Mouse (Mus musculus): ENCODE results near the gene Ace3.

Ace3 gene

DNA sequence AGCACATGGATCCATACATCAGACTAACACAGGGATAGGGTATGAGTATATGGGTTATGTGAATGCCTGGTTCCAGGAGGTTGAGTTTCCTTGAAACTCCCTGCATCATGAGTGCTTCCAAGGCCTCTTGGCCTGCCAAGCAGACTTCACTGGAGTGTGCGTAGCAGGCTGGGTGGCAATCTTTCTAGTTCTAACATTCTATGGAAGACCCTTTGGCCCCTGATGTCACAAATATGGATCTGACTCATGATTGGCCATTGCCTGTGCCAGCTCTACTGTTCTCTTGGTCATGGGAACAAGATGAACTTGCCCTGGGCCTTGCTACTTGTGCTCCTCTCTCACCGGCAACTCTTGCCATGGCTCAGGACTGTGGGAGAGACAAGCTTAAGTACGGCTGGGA is at the start of gene Ace3:
Gene Ace3, plus strand, starts transcription at position 301 of the 400 bp plus-strand sequence.
- no peak for DNase-seq (ENCODE audit: low read depth)

DNA sequence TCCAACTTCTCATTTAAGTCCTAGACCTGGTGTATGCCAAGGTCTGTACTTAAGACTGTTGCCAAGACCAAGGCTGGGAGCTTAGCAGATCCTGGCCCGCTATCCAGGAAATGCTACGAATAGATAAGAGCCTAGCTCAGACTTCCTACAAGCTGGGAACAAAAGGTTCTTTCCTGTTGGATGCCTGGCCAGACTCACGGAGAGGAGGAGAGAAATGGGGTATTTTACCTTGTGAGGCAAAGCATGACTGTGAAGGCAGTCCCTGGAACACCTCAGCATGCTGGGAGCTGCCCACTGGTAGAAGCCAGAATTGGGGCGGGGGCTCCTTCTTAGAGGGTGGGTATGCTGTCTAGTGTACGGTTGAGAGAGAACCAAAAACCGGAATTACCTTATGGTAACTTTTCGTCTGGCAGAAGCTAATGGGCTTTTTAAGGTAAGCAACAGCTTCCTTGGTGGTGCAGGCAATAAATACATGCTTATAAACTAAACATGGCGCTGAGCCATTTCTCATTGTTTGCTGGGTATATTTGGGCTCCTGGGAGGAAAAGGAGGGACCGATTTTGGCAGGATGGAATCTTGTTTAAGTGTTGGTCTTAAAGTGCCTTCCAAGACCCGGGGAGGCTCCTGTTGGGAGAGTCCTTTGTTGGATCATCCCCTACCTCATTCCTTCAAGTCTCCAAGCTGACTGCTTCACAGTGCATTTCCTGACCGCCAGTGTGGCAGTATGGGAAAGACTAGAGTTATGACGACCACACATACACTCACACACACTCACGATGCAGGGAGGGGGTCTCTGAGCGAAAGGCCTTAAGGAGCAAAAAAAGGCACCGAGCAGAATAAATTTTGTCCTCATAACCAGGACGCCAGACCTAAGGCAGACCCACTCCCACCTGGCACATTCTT is 49.5 kb upstream of the Ace3 start:
- DNase-seq (ENCODE audit: low read depth), result no peak

GRCm38 (mm10) chr11:105946694-105947154 is 47.8 kb upstream of the Ace3 start:
- peak; percentile 46 for DNase-seq (ENCODE audit: low read depth)

GRCm38 (mm10) chr11:105948255-105948654 is 46.2 kb upstream of the Ace3 start:
- DNase-seq (ENCODE audit: low read depth), result no peak

- DNase-seq (ENCODE audit: low read depth), result no peak
Observed at GRCm38 (mm10) chr11:105950519-105950918, 44.0 kb upstream of the Ace3 start.

DNA sequence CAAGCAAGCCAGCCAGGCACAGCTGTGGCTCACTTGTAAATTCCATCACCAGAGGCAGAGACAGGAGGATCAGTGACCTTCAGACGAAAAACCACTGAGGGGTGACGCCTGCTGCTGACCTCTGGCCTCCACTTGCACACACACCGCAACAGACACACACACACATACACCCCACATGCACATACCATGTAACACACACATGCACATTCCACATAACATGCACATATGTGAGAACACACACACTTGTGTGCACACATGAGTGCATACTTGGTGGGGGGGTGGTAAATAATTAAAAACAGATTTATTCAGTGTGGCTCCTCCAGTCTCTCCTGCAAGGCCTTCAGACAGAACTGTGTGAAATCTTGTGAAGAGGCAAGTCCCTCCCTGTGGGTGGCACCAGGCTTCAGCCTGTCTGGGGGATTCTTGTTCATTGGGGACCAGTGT is 42.9 kb upstream of the Ace3 start:
- no peak for DNase-seq (ENCODE audit: low read depth)

DNA sequence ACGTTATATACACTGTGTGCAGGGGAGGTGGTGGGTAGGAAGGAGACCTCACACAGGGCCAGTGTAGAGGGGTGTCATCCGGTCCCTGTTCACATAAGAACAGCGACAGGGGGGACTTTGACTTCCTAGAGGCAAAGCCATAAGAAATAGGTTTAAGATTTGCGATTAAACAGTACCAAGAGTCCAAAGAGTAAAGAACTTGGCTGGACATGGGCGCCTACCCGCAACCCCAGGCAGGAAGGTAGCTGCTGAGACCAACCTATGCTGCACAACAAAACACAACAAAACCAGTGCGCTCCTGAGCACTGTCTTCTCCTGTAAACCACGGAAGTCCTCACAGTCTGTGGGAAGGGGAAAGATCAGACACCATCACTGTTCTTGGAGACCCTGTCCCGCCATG is 42.4 kb upstream of the Ace3 start:
- DNase-seq (ENCODE audit: low read depth), result no peak

- no peak for DNase-seq (ENCODE audit: low read depth)
Observed at GRCm38 (mm10) chr11:105952911-105953386, 41.5 kb upstream of the Ace3 start, which contains the start of gene Cyb561. Gene Cyb561 (minus strand): TSS chr11:105953336.

DNA sequence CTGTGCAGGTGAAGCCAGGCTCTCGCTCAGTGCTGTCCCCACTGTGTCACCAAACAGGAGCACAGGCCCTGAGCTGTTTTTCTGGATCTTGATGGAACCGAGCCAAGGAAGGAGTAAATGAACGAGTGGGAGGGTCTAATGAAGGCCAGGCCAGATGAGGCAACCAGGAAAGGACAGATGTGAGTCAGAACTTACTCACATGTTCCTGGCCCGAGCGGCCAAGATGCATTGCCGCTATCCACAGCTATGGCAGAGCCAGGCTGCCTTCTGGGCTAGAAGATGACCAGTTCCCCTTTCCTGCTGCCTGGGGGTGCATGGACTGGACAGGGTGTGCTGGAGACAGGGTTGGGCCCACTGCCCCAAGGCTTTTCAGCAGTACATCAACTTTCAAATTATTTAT is 41.1 kb upstream of the Ace3 start:
- DNase-seq (ENCODE audit: low read depth), result no peak

DNA sequence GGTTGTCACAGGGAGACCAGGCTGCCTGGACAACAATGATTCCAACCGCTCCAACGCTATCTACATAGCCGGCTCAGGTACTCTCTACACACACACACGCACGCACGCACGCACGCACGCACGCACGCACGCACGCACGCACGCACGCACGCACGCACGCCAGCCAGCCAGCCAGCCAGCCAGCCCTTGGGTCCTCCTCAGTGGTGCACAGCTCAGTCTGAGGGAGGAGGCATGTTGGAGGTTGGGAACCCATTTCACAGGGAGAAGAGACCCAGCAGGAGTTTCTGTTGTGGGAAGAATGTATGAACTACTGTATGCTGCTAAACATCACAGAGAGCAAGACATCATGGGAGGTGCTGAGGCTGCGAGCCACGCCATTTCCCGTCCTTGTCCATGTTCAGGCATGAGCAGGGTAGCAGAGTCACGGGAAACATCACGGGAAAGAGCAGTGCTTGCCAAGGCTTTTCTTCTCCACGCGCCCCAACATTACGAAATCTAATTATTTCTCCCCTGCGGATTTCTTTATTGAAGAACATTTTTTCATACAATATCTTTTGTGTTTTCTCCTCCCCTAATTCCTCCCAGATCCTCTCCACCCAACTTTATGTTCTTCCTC is 38.6 kb upstream of the Ace3 start:
- no peak for DNase-seq (ENCODE audit: low read depth)

DNA sequence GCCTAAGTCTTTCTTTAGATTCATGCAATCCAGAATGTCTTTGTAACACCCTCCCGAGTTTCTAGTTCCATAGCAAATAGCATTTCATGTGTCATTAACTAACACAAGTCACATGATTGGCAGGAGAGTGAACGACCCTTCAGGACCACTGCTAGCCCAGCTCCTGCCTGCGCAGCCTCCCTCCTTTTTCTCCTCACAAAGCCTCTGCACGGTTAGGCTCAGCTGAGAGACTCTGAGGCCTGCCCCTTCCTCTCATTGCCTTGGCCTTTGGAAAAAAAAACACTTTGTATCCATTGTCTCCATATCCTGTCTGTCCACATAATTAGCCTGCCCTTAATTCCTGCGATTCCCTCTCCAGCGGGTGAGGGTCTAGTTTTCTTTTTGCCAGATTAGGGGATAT is 37.0 kb upstream of the Ace3 start:
- no peak for DNase-seq (ENCODE audit: low read depth)

- DNase-seq (ENCODE audit: low read depth), result no peak
Observed at GRCm38 (mm10) chr11:105958566-105958965, 35.9 kb upstream of the Ace3 start.

- DNase-seq (ENCODE audit: low read depth), result no peak
Observed at GRCm38 (mm10) chr11:105959355-105959754, 35.1 kb upstream of the Ace3 start.

- DNase-seq (ENCODE audit: low read depth), result no peak
Observed at GRCm38 (mm10) chr11:105964691-105965090, 29.8 kb upstream of the Ace3 start.

- DNase-seq (ENCODE audit: low read depth), result no peak
Observed at GRCm38 (mm10) chr11:105966288-105966687, 28.2 kb upstream of the Ace3 start.

DNA sequence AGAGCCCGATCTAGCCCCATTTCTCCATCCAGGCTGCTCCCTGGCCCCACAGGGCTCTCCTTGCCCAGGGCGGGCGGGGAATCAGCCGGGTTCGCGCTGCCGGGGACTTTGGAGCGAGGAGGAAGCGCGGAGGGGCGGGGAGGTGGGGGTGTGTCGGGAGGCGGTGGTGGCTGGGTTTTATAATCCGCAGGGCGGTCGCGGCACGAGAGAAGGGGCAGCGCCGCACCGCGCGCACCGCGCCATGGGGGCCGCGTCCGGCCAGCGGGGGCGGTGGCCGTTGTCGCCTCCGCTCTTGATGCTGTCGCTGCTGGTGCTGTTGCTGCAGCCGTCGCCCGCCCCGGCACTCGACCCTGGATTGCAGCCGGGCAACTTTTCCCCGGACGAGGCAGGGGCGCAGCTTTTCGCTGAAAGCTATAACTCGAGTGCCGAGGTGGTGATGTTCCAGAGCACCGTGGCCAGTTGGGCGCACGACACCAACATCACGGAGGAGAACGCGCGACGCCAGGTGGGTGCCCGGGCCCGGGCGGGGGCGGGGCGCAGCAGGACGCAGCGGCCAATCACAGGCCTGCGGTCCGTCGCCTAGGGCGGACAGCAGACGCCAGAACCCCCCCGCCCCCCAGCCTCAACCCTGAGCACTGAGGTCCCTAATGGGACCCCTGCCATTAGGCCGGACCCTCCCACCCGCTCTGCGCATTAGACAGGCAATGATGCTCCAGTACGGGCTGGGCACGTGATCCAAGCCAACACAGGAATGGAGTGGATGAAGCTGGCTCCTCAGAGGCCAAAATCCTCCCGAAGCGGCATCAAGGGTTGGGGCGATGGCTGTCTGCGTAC is 26.5 kb upstream of the Ace3 start, which contains the start of gene Ace:
Gene Ace, plus strand, starts transcription at position 205 of the 834 bp plus-strand sequence.
- no peak for DNase-seq (ENCODE audit: low read depth)

- no peak for DNase-seq (ENCODE audit: low read depth)
Observed at GRCm38 (mm10) chr11:105968948-105969347, 25.5 kb upstream of the Ace3 start.

- DNase-seq (ENCODE audit: low read depth), result peak; percentile 39
Observed at GRCm38 (mm10) chr11:105969516-105969915, 25.0 kb upstream of the Ace3 start.

DNA sequence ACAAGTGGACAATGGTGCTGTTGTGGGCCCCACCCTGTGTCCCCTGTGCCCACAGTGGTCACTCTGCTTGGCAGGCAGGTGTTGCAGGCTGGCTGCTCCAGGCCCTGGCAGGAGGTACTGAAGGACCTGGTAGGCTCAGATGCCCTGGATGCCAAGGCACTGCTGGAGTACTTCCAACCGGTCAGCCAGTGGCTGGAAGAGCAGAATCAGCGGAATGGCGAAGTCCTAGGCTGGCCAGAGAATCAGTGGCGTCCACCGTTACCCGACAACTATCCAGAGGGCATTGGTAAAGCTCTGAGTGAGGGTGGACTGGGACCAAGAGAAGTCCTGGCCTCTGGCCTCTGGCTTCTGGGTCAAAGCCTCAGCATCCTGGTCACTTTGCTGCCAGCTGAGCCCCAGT is 19.9 kb upstream of the Ace3 start:
- no peak for DNase-seq (ENCODE audit: low read depth)

GRCm38 (mm10) chr11:105975050-105975449 is 19.4 kb upstream of the Ace3 start:
- no peak for DNase-seq (ENCODE audit: low read depth)

- no peak for DNase-seq (ENCODE audit: low read depth)
Observed at GRCm38 (mm10) chr11:105975636-105976035, 18.8 kb upstream of the Ace3 start.

DNA sequence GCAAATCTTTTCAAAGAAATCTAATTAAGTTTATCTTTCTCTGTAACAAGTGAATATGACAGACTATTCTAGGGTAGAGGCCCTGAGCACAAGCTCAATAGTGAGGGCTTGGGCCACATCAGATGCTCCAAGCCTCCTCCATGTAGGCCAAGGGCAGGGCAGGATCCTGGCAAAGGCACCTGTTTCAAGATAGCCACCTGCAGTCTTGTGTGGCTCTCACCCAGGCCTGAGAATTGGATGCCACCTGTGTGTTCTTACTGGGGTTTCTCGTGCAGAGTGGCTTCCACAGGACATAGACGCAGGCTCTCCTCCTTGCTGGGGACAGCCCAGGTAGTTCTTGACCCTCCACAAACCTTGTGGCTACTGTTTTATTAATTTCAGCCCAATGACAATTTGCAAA is 16.2 kb upstream of the Ace3 start:
- no peak for DNase-seq (ENCODE audit: low read depth)
